Mouse (Mus musculus) bone marrow macrophage, adult 2 months (primary cell): ENCODE measurements at regions not wholly inside any gene's neighbourhood (a gene's known extent, or its start where the extent isn't known, plus 50 kb on each side); places are given as distances from the start of the nearest gene placed in this dataset.

Experiments used
- CTCF ChIP-seq: IDR thresholded peaks from 2 replicates; pipeline ENCODE4 v1.5.1; 2012; ENCODE audit warnings: low read depth, mild to moderate bottlenecking, low read length, moderate library complexity
- POLR2A ChIP-seq: IDR thresholded peaks from 2 replicates; pipeline ENCODE4 v1.6.1; 2012; ENCODE audit warnings: mild to moderate bottlenecking, low read depth, low read length, borderline replicate concordance

GRCm38 (mm10) chr2:169035315-169035714 is 79.9 kb upstream of the Zfp64 start:
- TF ChIP-seq POLR2A: no peak
- no peak for TF ChIP-seq CTCF
